Mouse (Mus musculus) forebrain, embryonic 16.5 days (tissue): ENCODE data around the gene Gm37240. TPM values are rescaled to one million over a fixed set of nuclear protein-coding genes. Genes with fewer than 3 reads are reported as not detected.

Experiments used
- ATAC-seq: fragments of 200-750 bp; cut with Nextera tagmentation; 2 replicates; pipeline ENCODE4 v1.8.0; 2017; ENCODE audit warnings: mild to moderate bottlenecking, moderate library complexity
- H3K27ac ChIP-seq: fragments of 300-500 bp; sonication (generic); 2 replicates; pipeline ENCODE4 v1.5.1; 2014; ENCODE audit warnings: low read length, control low read depth
- H3K27me3 ChIP-seq: fragments of 300-500 bp; sonication (generic); replicated peaks from 2 replicates; pipeline ENCODE4 v1.6.1; 2014; ENCODE audit warnings: low read length; ENCODE audit not compliant: control insufficient read depth, insufficient read depth
- H3K36me3 ChIP-seq: fragments of 300-500 bp; sonication (generic); 2 replicates; pipeline ENCODE4 v1.6.1; 2014; ENCODE audit not compliant: control insufficient read depth, insufficient read depth
- H3K4me1 ChIP-seq: fragments of 300-500 bp; sonication (generic); replicated peaks from 2 replicates; pipeline ENCODE4 v1.6.1; 2014; ENCODE audit warnings: low read length; ENCODE audit not compliant: control insufficient read depth, insufficient read depth
- H3K4me2 ChIP-seq: fragments of 300-500 bp; sonication (generic); 2 replicates; pipeline ENCODE4 v1.6.1; 2014; ENCODE audit warnings: mild to moderate bottlenecking, low read length, control low read depth
- H3K4me3 ChIP-seq: fragments of 300-500 bp; sonication (generic); replicated peaks from 2 replicates; pipeline ENCODE4 v1.5.1; 2014; ENCODE audit warnings: mild to moderate bottlenecking, low read length, control low read depth
- H3K9ac ChIP-seq: fragments of 300-500 bp; sonication (generic); replicated peaks from 2 replicates; pipeline ENCODE4 v1.6.1; 2014; ENCODE audit warnings: low read depth, low read length, control low read depth
- H3K9me3 ChIP-seq: fragments of 300-500 bp; sonication (generic); 2 replicates; pipeline ENCODE4 v1.6.1; 2016; ENCODE audit warnings: low read length; ENCODE audit not compliant: control insufficient read depth
- WGBS: fragments of 180-500 bp; shearing (Covaris S2); extraction: QIAGEN DNeasy Blood & Tissue Kit; methylation state at CpG from one replicate; pipeline ENCODE4 v1.1.7; 2014; 5-methylcytosine and 5-hydroxymethylcytosine counted together
- polyA plus RNA-seq: library from polyadenylated mRNA; unstranded; fragments of >200 nt; fragmentation: Nextera tagmentation; extraction: Ambion mirVana; gene quantifications from 2 replicates; pipeline ENCODE4 v1.2.1, GENCODE M21; 2015

The Gm37240 gene
- polyA plus RNA-seq, 1 experiment from 2014 or later, result 1.6 TPM

DNA sequence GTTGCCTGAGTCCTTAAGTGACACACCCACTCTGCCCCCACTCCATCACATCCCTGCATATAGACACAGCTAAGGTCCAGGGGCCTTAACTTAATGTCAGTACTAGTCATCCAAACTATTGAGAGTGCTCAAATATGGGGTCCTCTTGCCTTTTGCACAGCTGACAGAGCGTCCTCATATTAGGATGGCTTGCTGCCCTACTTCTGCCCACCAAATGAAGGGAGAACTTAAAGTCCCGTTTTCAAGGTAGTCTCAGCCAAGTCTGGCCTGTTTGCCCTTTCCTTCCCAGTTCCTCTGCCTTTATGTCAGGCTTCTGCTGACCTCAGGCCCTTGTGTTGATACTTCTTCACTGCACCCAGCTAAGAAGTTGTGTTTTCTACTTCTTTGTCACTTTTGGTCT, 914.4 kb downstream of the Gm37240 start:
- Histone ChIP-seq H3K4me3 (no peak overlapping the region), H3K36me3 (peaks cover 12% of the 10 kb centered on the region), H3K4me1 (no peaks in the 10 kb centered on the region), H3K9me3 (no peaks in the 10 kb centered on the region), H3K27me3 (no peaks in the 10 kb centered on the region), H3K4me2 (no peak overlapping the region), H3K27ac (no peak overlapping the region), H3K9ac (no peak overlapping the region)
- ATAC-seq, result no peak
- 93% methylated on average over 2 of the region's 2 CpGs for WGBS

- Histone ChIP-seq H3K9me3 (no peaks in the 10 kb centered on the region), H3K4me3 (no peak overlapping the region), H3K4me1 (no peaks in the 10 kb centered on the region), H3K36me3 (peaks cover 17% of the 10 kb centered on the region), H3K4me2 (no peak overlapping the region), H3K27ac (no peak overlapping the region), H3K9ac (no peak overlapping the region), H3K27me3 (no peaks in the 10 kb centered on the region)
- ATAC-seq, result no peak
- WGBS, result 92% methylated on average over 5 of the region's 5 CpGs
Observed at GRCm38 (mm10) chr3:84971561-84971960, 915.8 kb downstream of the Gm37240 start.

- no peak for ATAC-seq
- H3K27me3 ChIP-seq, result no peaks in the 10 kb centered on the region
- WGBS, result 85% methylated on average over 4 of the region's 4 CpGs
- no peaks in the 10 kb centered on the region for H3K9me3 ChIP-seq
- no peak overlapping the region for H3K4me3 ChIP-seq
- no peak overlapping the region for H3K4me2 ChIP-seq
- H3K4me1 ChIP-seq, result no peaks in the 10 kb centered on the region
- H3K9ac ChIP-seq, result no peak overlapping the region
- H3K27ac ChIP-seq, result no peak overlapping the region
- H3K36me3 ChIP-seq, result peaks cover 15% of the 10 kb centered on the region
Observed at GRCm38 (mm10) chr3:84967364-84967763, 920.0 kb downstream of the Gm37240 start.

GRCm38 (mm10) chr3:84965156-84965555, 922.2 kb downstream of the Gm37240 start:
- Histone ChIP-seq H3K36me3 (peaks cover 10% of the 10 kb centered on the region), H3K4me3 (no peak overlapping the region), H3K9ac (no peak overlapping the region), H3K9me3 (no peaks in the 10 kb centered on the region), H3K27ac (no peak overlapping the region), H3K4me2 (no peak overlapping the region), H3K4me1 (no peaks in the 10 kb centered on the region), H3K27me3 (no peaks in the 10 kb centered on the region)
- 82% methylated on average over 5 of the region's 5 CpGs for WGBS
- no peak for ATAC-seq

GRCm38 (mm10) chr3:84955857-84956256, 931.5 kb downstream of the Gm37240 start:
- no peak for ATAC-seq
- H3K36me3 ChIP-seq, result no peaks in the 10 kb centered on the region; the same call in 1 of the 2 replicates
- H3K4me1 ChIP-seq, result peaks cover 12% of the 10 kb centered on the region
- no peaks in the 10 kb centered on the region for H3K27me3 ChIP-seq
- peak overlapping the region; percentile 34 for H3K4me2 ChIP-seq
- no peaks in the 10 kb centered on the region for H3K9me3 ChIP-seq
- H3K4me3 ChIP-seq, result 0 out of 2 replicates have a peak overlapping the region, but pooled peaks have one; percentile 9
- no peak overlapping the region for H3K9ac ChIP-seq
- no peak overlapping the region for H3K27ac ChIP-seq
- WGBS, result 11% methylated on average over 4 of the region's 4 CpGs

DNA sequence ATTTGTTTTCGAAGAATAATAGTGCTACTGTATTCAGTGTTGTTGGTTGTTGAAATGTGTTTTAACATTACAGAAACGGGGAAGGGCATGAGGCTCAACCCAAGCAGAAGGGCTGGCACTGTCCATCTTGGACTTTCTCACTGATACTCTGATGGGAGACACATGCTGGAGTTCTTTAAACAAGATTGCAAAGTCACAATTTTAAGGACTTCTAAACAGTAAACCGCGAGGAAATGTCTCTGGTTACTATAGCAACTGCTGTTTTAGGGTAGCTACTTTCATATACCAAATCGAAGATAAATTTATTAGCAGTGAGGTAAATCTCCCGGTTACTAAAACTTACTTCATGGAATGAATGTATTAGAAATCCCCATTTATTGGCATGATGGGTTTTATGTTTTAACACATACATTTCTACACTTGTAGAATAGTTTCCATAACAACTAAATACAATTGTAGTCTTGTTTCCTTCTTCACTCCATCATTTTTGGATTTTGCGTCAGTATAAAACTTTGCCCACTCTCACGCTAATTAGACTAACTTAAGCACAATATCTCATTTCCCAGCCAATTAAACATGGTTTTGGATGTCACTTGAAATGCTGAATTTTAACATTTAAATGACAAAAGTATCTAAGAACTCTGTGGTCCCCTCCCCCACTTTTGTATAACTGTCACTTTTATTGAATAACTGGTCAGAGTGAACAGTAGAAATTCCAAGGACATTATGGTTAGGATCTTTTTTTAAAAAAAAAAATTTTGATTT, 932.1 kb downstream of the Gm37240 start:
- H3K27me3 ChIP-seq, result no peaks in the 10 kb centered on the region
- H3K36me3 ChIP-seq, result no peaks in the 10 kb centered on the region; the same call in 1 of the 2 replicates
- H3K4me1 ChIP-seq, result peaks cover 12% of the 10 kb centered on the region
- no peaks in the 10 kb centered on the region for H3K9me3 ChIP-seq
- ATAC-seq, result no peak
- 13% methylated on average over 8 of the region's 8 CpGs for WGBS
- no peak overlapping the region for H3K27ac ChIP-seq
- peak overlapping the region; percentile 32 for H3K4me3 ChIP-seq
- H3K4me2 ChIP-seq, result peak overlapping the region; percentile 49
- no peak overlapping the region for H3K9ac ChIP-seq

DNA sequence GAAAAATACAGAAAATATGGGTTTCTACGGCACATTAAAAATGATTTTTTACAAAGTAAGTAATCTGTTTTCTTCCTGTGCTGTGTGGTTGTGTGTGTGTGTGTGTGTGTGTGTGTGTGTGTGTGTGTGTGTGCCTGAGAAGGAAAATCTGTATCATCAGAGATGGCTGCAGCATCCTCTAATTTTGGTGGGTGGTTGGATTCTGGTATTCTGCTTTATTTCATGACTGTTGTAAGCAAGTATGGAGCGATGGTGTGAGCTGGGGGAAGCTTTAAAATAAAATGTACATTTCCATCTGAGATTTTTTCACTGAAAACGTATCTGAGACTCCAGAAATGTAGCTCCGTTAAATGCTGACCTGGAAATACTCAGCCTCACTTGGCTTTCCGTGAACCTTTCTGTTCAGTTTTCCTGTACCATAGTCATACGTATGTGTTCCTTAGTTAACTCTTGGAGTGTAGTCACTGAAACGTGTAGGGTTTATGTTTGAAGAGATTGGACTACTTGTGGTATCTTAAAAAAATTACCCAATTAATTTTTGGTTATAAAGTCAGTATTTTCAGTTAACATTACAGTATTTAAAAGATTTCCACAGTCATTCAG, 934.6 kb downstream of the Gm37240 start:
- Histone ChIP-seq H3K27me3 (no peaks in the 10 kb centered on the region), H3K4me3 (peak overlapping the region; percentile 57), H3K36me3 (no peaks in the 10 kb centered on the region), H3K27ac (peak overlapping the region; percentile 86), H3K4me2 (peak overlapping the region; percentile 59), H3K9ac (peak overlapping the region; percentile 72), H3K4me1 (peaks cover 12% of the 10 kb centered on the region), H3K9me3 (no peaks in the 10 kb centered on the region)
- 12% methylated on average over 7 of the region's 7 CpGs for WGBS
- ATAC-seq, result peak; percentile 34

DNA sequence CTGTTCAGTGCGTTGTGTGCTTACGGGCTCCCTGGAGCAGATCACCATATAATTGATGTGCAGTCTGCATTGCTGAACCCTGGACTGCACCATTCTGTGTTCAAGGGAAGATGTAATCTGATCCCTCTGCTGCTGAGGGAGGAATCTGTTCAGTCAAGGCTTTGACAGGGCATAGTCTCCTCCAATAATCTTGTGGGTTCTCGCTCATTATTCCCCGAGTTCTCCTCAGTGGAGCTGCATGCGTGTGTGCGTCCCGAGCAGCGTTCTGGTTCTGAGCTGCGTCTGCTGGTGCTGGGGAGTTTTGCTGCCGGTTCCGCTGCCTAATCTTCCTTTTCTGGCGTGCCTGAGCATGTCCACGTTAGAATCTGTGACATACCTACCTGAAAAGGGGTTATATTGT, 935.2 kb downstream of the Gm37240 start:
- peak overlapping the region; percentile 86 for H3K27ac ChIP-seq

GRCm38 (mm10) chr3:84951698-84952097, 935.6 kb downstream of the Gm37240 start:
- Histone ChIP-seq H3K4me3 (peak overlapping the region; percentile 57), H3K36me3 (no peaks in the 10 kb centered on the region), H3K27me3 (no peaks in the 10 kb centered on the region), H3K9ac (peak overlapping the region; percentile 72), H3K4me2 (peak overlapping the region; percentile 59), H3K9me3 (no peaks in the 10 kb centered on the region), H3K27ac (peak overlapping the region; percentile 86), H3K4me1 (peaks cover 10% of the 10 kb centered on the region)
- ATAC-seq, result peak; percentile 60
- WGBS, result 6% methylated on average over 2 of the region's 2 CpGs

More for the DNA sequence above, 935.2 kb downstream of the Gm37240 start:
- peak overlapping the region; percentile 57 for H3K4me3 ChIP-seq
- H3K9ac ChIP-seq, result peak overlapping the region; percentile 72
- H3K4me2 ChIP-seq, result peak overlapping the region; percentile 59
- no peaks in the 10 kb centered on the region for H3K36me3 ChIP-seq
- H3K4me1 ChIP-seq, result peaks cover 12% of the 10 kb centered on the region
- no peaks in the 10 kb centered on the region for H3K27me3 ChIP-seq
- WGBS, result 3% methylated on average over 13 of the region's 13 CpGs
- ATAC-seq, result peak; percentile 96
- H3K9me3 ChIP-seq, result no peaks in the 10 kb centered on the region
